ENCODE assay signal across 9 mouse cellular contexts in the genomic region with DNA sequence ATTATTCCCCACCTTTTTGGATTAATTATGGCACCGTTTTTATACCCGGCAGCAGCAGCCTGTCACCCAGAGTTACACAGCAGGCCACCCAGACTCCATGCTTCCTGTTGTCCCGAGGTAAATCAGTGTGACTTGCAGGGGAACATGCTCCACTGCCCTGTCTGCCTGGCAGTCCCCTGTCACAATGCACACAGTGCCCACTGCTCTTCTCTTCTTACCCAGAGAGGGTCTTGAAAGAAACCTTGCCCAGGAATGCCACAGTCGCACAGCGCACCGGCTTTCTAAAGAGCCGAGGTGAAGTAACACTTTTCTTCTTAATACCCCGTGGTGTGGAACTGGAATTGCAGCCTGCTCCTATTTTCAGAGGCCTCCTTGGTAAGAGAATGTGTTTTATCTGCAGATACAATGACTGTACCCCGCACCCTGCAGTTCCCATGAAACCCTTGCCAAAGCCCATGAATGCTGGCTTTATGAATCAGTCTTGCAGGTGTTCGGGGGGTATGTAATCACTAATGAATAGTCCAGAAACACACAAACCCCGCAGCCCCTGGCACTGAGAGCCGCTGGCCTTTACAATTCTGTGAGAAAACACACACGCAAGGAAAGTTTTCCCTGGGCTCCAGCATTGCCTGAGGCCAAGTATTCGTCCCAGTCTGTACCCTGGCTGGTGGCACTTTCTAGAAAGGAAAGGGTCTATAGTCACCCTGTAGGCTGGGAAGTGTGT.
DNase-seq lines count a peak whose midpoint lies in the region; ATAC-seq and TF ChIP-seq lines count a peak whose summit lies in the region.
"Had no signal": no experiment of that assay in that cellular context is flagged by ENCODE, and none has a peak within 500 bp of the region (broad histone marks: within the 10 kb centered on the region; RNA-seq: fewer than 3 reads in every experiment).

No protein-coding gene starts in this region.

- H3K9ac ChIP-seq in lung, embryonic 14.5 days = no peak overlapping the region
- peak overlapping the region; percentile 34; the same call in 1 of the 2 replicates for H3K9ac ChIP-seq in limb, embryonic 12.5 days (replicated peaks)
- H3K9ac ChIP-seq in stomach, postnatal 0 days (ENCODE audit: low read length) = no peak overlapping the region
- H3K9ac ChIP-seq: lung, embryonic 15.5 days had no signal

- H3K4me2 ChIP-seq in lung, embryonic 14.5 days = no peak overlapping the region
- peak overlapping the region; percentile 40 for H3K4me2 ChIP-seq in limb, embryonic 12.5 days
- H3K4me2 ChIP-seq in stomach, postnatal 0 days (replicated peaks; ENCODE audit: low read depth) = no peak overlapping the region
- H3K4me2 ChIP-seq: lung, embryonic 15.5 days had no signal

- TF ChIP-seq CTCF in lung, embryonic 14.5 days (IDR thresholded peaks at IDR 0.05; ENCODE audit: low read depth) = no peak
- TF ChIP-seq CTCF in stomach, postnatal 0 days (IDR thresholded peaks at IDR 0.05; ENCODE audit: low read depth) = no peak

- no peak for TF ChIP-seq EP300 in stomach, postnatal 0 days (optimal IDR thresholded peaks at IDR 0.05)

- H3K36me3 ChIP-seq in lung, embryonic 14.5 days (ENCODE audit: insufficient read depth) = no peaks in the 10 kb centered on the region
- no peaks in the 10 kb centered on the region for H3K36me3 ChIP-seq in forebrain, embryonic 10.5 days (replicated peaks)
- H3K36me3 ChIP-seq in limb, embryonic 12.5 days = no peaks in the 10 kb centered on the region
- H3K36me3 ChIP-seq in stomach, postnatal 0 days (ENCODE audit: control insufficient read depth, insufficient read depth, low read length) = no peaks in the 10 kb centered on the region
- H3K36me3 ChIP-seq: lung, embryonic 15.5 days had no signal

- no peak for DNase-seq in lung, embryonic 14.5 days
- no peak for DNase-seq in lung, postnatal 25 days (ENCODE audit: low spot score)
- DNase-seq in forebrain, embryonic 10.5 days (ENCODE audit: extremely low spot score, low spot score) = peak; percentile 46
- DNase-seq in stomach, postnatal 0 days (ENCODE audit: low spot score) = peak; percentile 20
- no peak for DNase-seq in adrenal gland, postnatal 10 days
- DNase-seq in adrenal gland, adult 8-10 months = no peak
- DNase-seq: kidney, postnatal 25 days had no signal

- 0 out of 2 replicates have a peak, but pooled peaks have one; percentile 31 for ATAC-seq in lung, embryonic 14.5 days (ENCODE audit: insufficient read depth)
- 0 out of 2 replicates have a peak, but pooled peaks have one; percentile 61 for ATAC-seq in limb, embryonic 12.5 days (ENCODE audit: insufficient number of reproducible peaks, insufficient read depth, low FRiP score, low TSS enrichment, low read depth)
- 0 out of 2 replicates have a peak, but pooled peaks have one; percentile 26 for ATAC-seq in stomach, postnatal 0 days (ENCODE audit: low FRiP score, low TSS enrichment)

- H3K4me3 ChIP-seq in lung, embryonic 14.5 days (ENCODE audit: low read depth, low read length) = no peak overlapping the region
- H3K4me3 ChIP-seq in forebrain, embryonic 10.5 days = no peak overlapping the region
- no peak overlapping the region for H3K4me3 ChIP-seq in limb, embryonic 12.5 days (replicated peaks)
- no peak overlapping the region for H3K4me3 ChIP-seq in stomach, postnatal 0 days (ENCODE audit: low read depth, low read length)
- H3K4me3 ChIP-seq: lung, embryonic 15.5 days had no signal

- H3K4me1 ChIP-seq in lung, embryonic 14.5 days (ENCODE audit: insufficient read depth) = no peaks in the 10 kb centered on the region
- peaks cover 47% of the 10 kb centered on the region for H3K4me1 ChIP-seq in forebrain, embryonic 10.5 days
- peaks cover 26% of the 10 kb centered on the region for H3K4me1 ChIP-seq in limb, embryonic 12.5 days (replicated peaks)
- H3K4me1 ChIP-seq in stomach, postnatal 0 days (replicated peaks; ENCODE audit: control insufficient read depth, insufficient read depth) = no peaks in the 10 kb centered on the region
- H3K4me1 ChIP-seq: lung, embryonic 15.5 days had no signal

- peak overlapping the region; percentile 27; the same call in 1 of the 2 replicates for H3K27ac ChIP-seq in lung, embryonic 14.5 days (ENCODE audit: low read depth)
- H3K27ac ChIP-seq in forebrain, embryonic 10.5 days = peak overlapping the region; percentile 77
- H3K27ac ChIP-seq in limb, embryonic 12.5 days = peak overlapping the region; percentile 97
- no peak overlapping the region for H3K27ac ChIP-seq in stomach, postnatal 0 days (replicated peaks)
- H3K27ac ChIP-seq: lung, embryonic 15.5 days had no signal

- H3K27me3 ChIP-seq in lung, embryonic 14.5 days (ENCODE audit: insufficient read depth, low read length) = no peaks in the 10 kb centered on the region
- no peaks in the 10 kb centered on the region; the same call in 1 of the 2 replicates for H3K27me3 ChIP-seq in forebrain, embryonic 10.5 days (ENCODE audit: poor library complexity, severe bottlenecking)
- H3K27me3 ChIP-seq in limb, embryonic 12.5 days = no peaks in the 10 kb centered on the region
- H3K27me3 ChIP-seq in stomach, postnatal 0 days (ENCODE audit: control insufficient read depth, insufficient read depth, low read length) = no peaks in the 10 kb centered on the region
- H3K27me3 ChIP-seq: lung, embryonic 15.5 days had no signal

- 58% methylated on average over 14 of the region's 14 CpGs for WGBS in lung, embryonic 14.5 days
- WGBS in forebrain, embryonic 10.5 days = 43% methylated on average over 14 of the region's 14 CpGs
- 34% methylated on average over 14 of the region's 14 CpGs for WGBS in limb, embryonic 12.5 days
- 55% methylated on average over 14 of the region's 14 CpGs for WGBS in stomach, postnatal 0 days

- no peaks in the 10 kb centered on the region for H3K9me3 ChIP-seq in lung, embryonic 14.5 days (ENCODE audit: low read depth, low read length)
- H3K9me3 ChIP-seq in forebrain, embryonic 10.5 days = peaks cover 4% of the 10 kb centered on the region; the same call in 1 of the 2 replicates
- H3K9me3 ChIP-seq in limb, embryonic 12.5 days = no peaks in the 10 kb centered on the region
- H3K9me3 ChIP-seq in stomach, postnatal 0 days (ENCODE audit: control insufficient read depth, low read length) = no peaks in the 10 kb centered on the region
- H3K9me3 ChIP-seq: lung, embryonic 15.5 days had no signal

Comparison
In these comparisons a context has a peak if more than half of its experiments do, and no peak if none do; other contexts are left out.
1. DNase-seq: peak in forebrain, embryonic 10.5 days (single experiment) and stomach, postnatal 0 days (single experiment); none in lung, embryonic 14.5 days (single experiment), lung, postnatal 25 days (single experiment), adrenal gland, postnatal 10 days (single experiment) and adrenal gland, adult 8-10 months (single experiment).
2. Peak in every context shown above with its lines, with median percentiles within 50 percentile points of each other: ATAC-seq.